Mouse (Mus musculus) kidney, embryonic 14.5 days (tissue): ENCODE measurements at regions not wholly inside any gene's neighbourhood (a gene's known extent, or its start where the extent isn't known, plus 50 kb on each side); places are given as distances from the start of the nearest gene placed in this dataset.

ENCODE experiments used
- ATAC-seq: fragments of 200-750 bp; cut with Nextera tagmentation; 2 replicates; pipeline ENCODE4 v1.8.0; 2017; ENCODE audit warnings: moderate number of reproducible peaks, mild to moderate bottlenecking, moderate TSS enrichment, moderate library complexity; ENCODE audit not compliant: low FRiP score, low TSS enrichment
- H3K27ac ChIP-seq: fragments of 300-500 bp; sonication (generic); 2 replicates; pipeline ENCODE4 v1.5.1; 2014; ENCODE audit warnings: low read depth, mild to moderate bottlenecking, low read length, moderate library complexity, mixed read lengths
- H3K27me3 ChIP-seq: fragments of 300-500 bp; sonication (generic); 2 replicates; pipeline ENCODE4 v1.6.1; 2014; ENCODE audit warnings: mild to moderate bottlenecking, low read length; ENCODE audit not compliant: control insufficient read depth, insufficient read depth
- H3K36me3 ChIP-seq: fragments of 300-500 bp; sonication (generic); 2 replicates; pipeline ENCODE4 v1.6.1; 2014; ENCODE audit warnings: low read length, mixed read lengths; ENCODE audit not compliant: control insufficient read depth, insufficient read depth
- H3K4me1 ChIP-seq: fragments of 300-500 bp; sonication (generic); 2 replicates; pipeline ENCODE4 v1.6.1; 2014; ENCODE audit warnings: low read length, mixed read lengths; ENCODE audit not compliant: control insufficient read depth, insufficient read depth
- H3K4me2 ChIP-seq: fragments of 300-500 bp; sonication (generic); replicated peaks from 2 replicates; pipeline ENCODE4 v1.6.1; 2014; ENCODE audit warnings: low read depth, mild to moderate bottlenecking, low read length
- H3K4me3 ChIP-seq: fragments of 300-500 bp; sonication (generic); 2 replicates; pipeline ENCODE4 v1.5.1; 2014; ENCODE audit warnings: mild to moderate bottlenecking, low read length
- H3K9ac ChIP-seq: fragments of 300-500 bp; sonication (generic); 2 replicates; pipeline ENCODE4 v1.6.1; 2014; ENCODE audit warnings: low read depth, mild to moderate bottlenecking, low read length, moderate library complexity
- H3K9me3 ChIP-seq: fragments of 300-500 bp; sonication (generic); 2 replicates; pipeline ENCODE4 v1.6.1; 2016; ENCODE audit warnings: low read length; ENCODE audit not compliant: control insufficient read depth
- WGBS: fragments of 180-500 bp; shearing (Covaris S2); extraction: QIAGEN DNeasy Blood & Tissue Kit; methylation state at CpG from one replicate; pipeline ENCODE4 v1.1.7; 2014; 5-methylcytosine and 5-hydroxymethylcytosine counted together

DNA sequence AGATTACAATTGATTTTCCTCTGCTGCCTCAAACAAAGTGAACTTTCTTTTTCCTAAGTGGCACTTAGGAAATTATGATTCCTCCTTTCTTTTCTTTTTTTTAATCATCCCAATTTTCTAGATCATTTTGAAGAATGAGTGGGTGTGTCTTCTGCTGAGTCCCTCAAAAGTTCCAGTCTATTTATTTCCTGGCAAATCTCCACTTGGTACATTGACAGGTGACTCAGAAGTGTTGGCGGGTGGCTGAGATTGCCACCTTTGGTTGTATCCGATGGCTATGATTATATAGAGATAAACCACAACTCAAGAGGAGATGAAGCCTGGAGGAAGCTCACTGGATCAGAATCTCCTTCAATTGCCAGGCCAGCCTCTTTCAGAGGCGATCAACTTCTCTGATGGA is 54.7 kb upstream of the Acsl3 start:
- ATAC-seq, result no peak
- WGBS, result 98% methylated on average over 3 of the region's 3 CpGs
- Histone ChIP-seq H3K36me3 (no peaks in the 10 kb centered on the region), H3K27me3 (no peaks in the 10 kb centered on the region), H3K9ac (no peak overlapping the region), H3K27ac (no peak overlapping the region), H3K4me2 (no peak overlapping the region), H3K9me3 (no peaks in the 10 kb centered on the region), H3K4me3 (no peak overlapping the region), H3K4me1 (0 out of 2 replicates have a peak, but pooled peaks cover 5% of the 10 kb centered on the region)

DNA sequence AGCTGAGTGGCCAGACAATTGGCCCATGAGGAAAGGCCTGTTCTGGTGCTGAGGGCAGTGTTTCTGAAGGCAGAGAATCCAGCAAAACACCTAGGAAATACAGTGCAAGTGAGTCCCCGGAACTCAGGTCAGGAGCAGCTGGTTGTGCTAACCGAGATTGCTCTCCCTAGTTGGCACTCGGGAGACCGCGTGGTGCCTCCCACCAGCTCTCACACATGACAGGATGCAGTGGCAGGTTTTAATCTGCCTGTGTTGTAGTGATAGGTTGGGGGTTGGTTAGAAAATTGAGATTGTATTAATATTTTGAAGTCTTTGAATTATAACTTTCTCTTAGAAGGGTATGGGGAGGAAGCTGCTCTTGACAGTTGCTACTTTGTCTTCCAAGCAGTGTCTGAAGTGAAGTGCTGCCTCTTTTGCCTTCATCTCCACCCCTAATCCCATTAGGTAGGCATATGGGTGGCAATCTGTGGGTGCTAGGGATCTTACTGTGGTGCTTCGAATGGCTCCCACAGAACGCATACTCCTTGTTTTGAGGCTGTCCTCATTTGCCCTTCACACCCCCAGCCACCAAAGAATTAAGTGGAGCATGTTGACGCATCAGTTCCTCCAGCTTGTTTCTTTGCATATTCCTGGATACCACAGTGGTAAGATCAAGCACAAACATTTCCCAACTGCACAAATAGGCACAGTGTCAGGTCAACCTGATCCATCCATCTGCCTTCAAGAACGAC is 52.6 kb upstream of the Acsl3 start:
- H3K9ac ChIP-seq, result no peak overlapping the region
- no peak for ATAC-seq
- H3K9me3 ChIP-seq, result no peaks in the 10 kb centered on the region
- no peak overlapping the region for H3K4me3 ChIP-seq
- H3K4me1 ChIP-seq, result peaks cover 5% of the 10 kb centered on the region; the same call in 1 of the 2 replicates
- H3K4me2 ChIP-seq, result no peak overlapping the region
- WGBS, result 81% methylated on average over 9 of the region's 9 CpGs
- H3K27ac ChIP-seq, result no peak overlapping the region
- H3K27me3 ChIP-seq, result no peaks in the 10 kb centered on the region
- no peaks in the 10 kb centered on the region for H3K36me3 ChIP-seq
